Comparison of ENCODE assay signal across 12 mouse cellular contexts in genomic region chr12:55488661-55489447, GRCm38 (mm10). TPM values are rescaled to one million over a fixed set of nuclear protein-coding genes. Genes with fewer than 3 reads are reported as not detected.
DNase-seq lines count a peak whose midpoint lies in the region; ATAC-seq lines count a peak whose summit lies in the region.
"Had no signal": no experiment of that assay in that cellular context is flagged by ENCODE, and none has a peak within 500 bp of the region (broad histone marks: within the 10 kb centered on the region; RNA-seq: fewer than 3 reads in every experiment).

No protein-coding gene starts in this region.

- H3K4me3 ChIP-seq in heart, embryonic 13.5 days: no peak overlapping the region
- no peak overlapping the region for H3K4me3 ChIP-seq in heart, embryonic 10.5 days
- H3K4me3 ChIP-seq in forebrain, embryonic 14.5 days (ENCODE audit: low read depth, low read length): no peak overlapping the region
- H3K4me3 ChIP-seq: neural tube, embryonic 15.5 days had no signal

- no peak for DNase-seq in heart, embryonic 10.5 days (ENCODE audit: low spot score)
- DNase-seq in 416B (ENCODE audit: low read depth): peak; percentile 97
- peak; percentile 52 for DNase-seq in c-Kit-positive CD71-negative TER-119-negative erythroid progenitor cells, embryonic 14.5 days (ENCODE audit: low read depth)
- DNase-seq in forebrain, embryonic 14.5 days (ENCODE audit: low spot score): no peak
- DNase-seq in cerebellum, postnatal 25 days: no peak
- DNase-seq: cerebellum, postnatal 36 days; gastrocnemius, postnatal 36 days had no signal

- H3K27ac ChIP-seq in heart, embryonic 13.5 days (replicated peaks): 0 out of 2 replicates have a peak overlapping the region, but pooled peaks have one; percentile 21
- H3K27ac ChIP-seq in heart, embryonic 10.5 days: no peak overlapping the region
- no peak overlapping the region for H3K27ac ChIP-seq in forebrain, embryonic 14.5 days (ENCODE audit: low read depth, low read length)
- H3K27ac ChIP-seq: neural tube, embryonic 15.5 days had no signal

- peaks cover 60% of the 10 kb centered on the region for H3K36me3 ChIP-seq in heart, embryonic 13.5 days
- peaks cover 39% of the 10 kb centered on the region for H3K36me3 ChIP-seq in heart, embryonic 10.5 days
- peaks cover 32% of the 10 kb centered on the region for H3K36me3 ChIP-seq in forebrain, embryonic 14.5 days (ENCODE audit: control insufficient read depth, insufficient read depth, low read length)

- H3K9me3 ChIP-seq in heart, embryonic 13.5 days: no peaks in the 10 kb centered on the region
- H3K9me3 ChIP-seq in heart, embryonic 10.5 days: no peaks in the 10 kb centered on the region
- H3K9me3 ChIP-seq in forebrain, embryonic 14.5 days (replicated peaks; ENCODE audit: control insufficient read depth, low read length): no peaks in the 10 kb centered on the region
- H3K9me3 ChIP-seq: G1E; neural tube, embryonic 15.5 days had no signal

- H3K4me2 ChIP-seq in heart, embryonic 13.5 days: no peak overlapping the region
- no peak overlapping the region for H3K4me2 ChIP-seq in forebrain, embryonic 14.5 days (ENCODE audit: low read length)
- H3K4me2 ChIP-seq: neural tube, embryonic 15.5 days had no signal

- H3K9ac ChIP-seq in heart, embryonic 13.5 days: no peak overlapping the region
- no peak overlapping the region for H3K9ac ChIP-seq in forebrain, embryonic 14.5 days (ENCODE audit: low read length)
- H3K9ac ChIP-seq: neural tube, embryonic 15.5 days had no signal

- 76% methylated on average over 13 of the region's 13 CpGs for WGBS in heart, embryonic 13.5 days
- WGBS in heart, embryonic 10.5 days: 80% methylated on average over 13 of the region's 13 CpGs
- 90% methylated on average over 13 of the region's 13 CpGs for WGBS in forebrain, embryonic 14.5 days

- H3K27me3 ChIP-seq in heart, embryonic 13.5 days (replicated peaks): no peaks in the 10 kb centered on the region
- no peaks in the 10 kb centered on the region for H3K27me3 ChIP-seq in heart, embryonic 10.5 days (ENCODE audit: insufficient read depth, poor library complexity, severe bottlenecking)
- H3K27me3 ChIP-seq in forebrain, embryonic 14.5 days (replicated peaks; ENCODE audit: control insufficient read depth, insufficient read depth, low read length): no peaks in the 10 kb centered on the region
- H3K27me3 ChIP-seq: neural tube, embryonic 15.5 days had no signal

- peaks cover 37% of the 10 kb centered on the region for H3K4me1 ChIP-seq in heart, embryonic 13.5 days
- H3K4me1 ChIP-seq in heart, embryonic 10.5 days: peaks cover 30% of the 10 kb centered on the region
- peaks cover 6% of the 10 kb centered on the region; the same call in 1 of the 2 replicates for H3K4me1 ChIP-seq in forebrain, embryonic 14.5 days (ENCODE audit: control insufficient read depth, insufficient read depth, low read length)

- no peak for ATAC-seq in heart, embryonic 13.5 days (ENCODE audit: extremely low read depth, insufficient number of reproducible peaks, low FRiP score, low TSS enrichment)
- ATAC-seq in megakaryocyte progenitor cell, adult 5-6 weeks (replicated peaks; ENCODE audit: poor library complexity): peak; percentile 56
- ATAC-seq in forebrain, embryonic 14.5 days: no peak
- ATAC-seq in cerebellum, adult (ENCODE audit: insufficient number of reproducible peaks, low FRiP score, low TSS enrichment): no peak

RNA-seq across cellular contexts. Expression of gene Nfkbia, which starts 3.6 kb away (rescaled TPM):
- polyA plus RNA-seq in heart, embryonic 13.5 days (2015; fragmentation: Nextera tagmentation; extraction: Ambion mirVana): 47.0 and 56.0 TPM in 2 replicates
- 36.8 and 44.2 TPM in 2 replicates for polyA plus RNA-seq in heart, embryonic 10.5 days (2016; fragmentation: Nextera tagmentation; extraction: Ambion mirVana)
- 40.6 and 85.4 TPM in 2 replicates for total RNA-seq in megakaryocyte progenitor cell, adult 5-6 weeks (2015)
- total RNA-seq in megakaryocyte progenitor cell, adult 5-6 weeks (2017): 36.4 and 69.6 TPM in 2 replicates
- polyA plus RNA-seq in forebrain, embryonic 14.5 days (2014; fragmentation: Nextera tagmentation; extraction: Ambion mirVana): 40.0 and 49.7 TPM in 2 replicates

Comparison
In these comparisons a context has a peak if more than half of its experiments do, and no peak if none do; other contexts are left out.
1. DNase-seq: peak in 416B (single experiment) and c-Kit-positive CD71-negative TER-119-negative erythroid progenitor cells, embryonic 14.5 days (single experiment); none in heart, embryonic 10.5 days (single experiment), forebrain, embryonic 14.5 days (single experiment) and cerebellum, postnatal 25 days (0 of 2).